Mouse (Mus musculus) small intestine, adult 2 months (tissue): Measurements from ENCODE around the gene Plekho1. TPM values are rescaled to one million over a fixed set of nuclear protein-coding genes. Genes with fewer than 3 reads are reported as not detected.

ENCODE experiments used
- H3K27ac ChIP-seq: fragments of 200-500 bp; 2 replicates; pipeline ENCODE4 v1.5.1; 2012; ENCODE audit warnings: low read depth, low read length, control low read depth, inconsistent platforms; ENCODE audit not compliant: insufficient read depth
- H3K27me3 ChIP-seq: fragments of 200-500 bp; 2 replicates; pipeline ENCODE4 v1.6.1; 2012; ENCODE audit warnings: mild to moderate bottlenecking, moderate library complexity, low read length, inconsistent platforms; ENCODE audit not compliant: control insufficient read depth, insufficient read depth
- H3K36me3 ChIP-seq: fragments of 200-500 bp; 2 replicates; pipeline ENCODE4 v1.6.1; 2012; ENCODE audit warnings: mild to moderate bottlenecking, low read length, control low read depth, inconsistent platforms; ENCODE audit not compliant: control insufficient read depth, insufficient read depth
- H3K4me1 ChIP-seq: fragments of 200-500 bp; 2 replicates; pipeline ENCODE4 v1.6.1; 2012; ENCODE audit warnings: low read length, inconsistent platforms, mixed read lengths; ENCODE audit not compliant: control insufficient read depth, insufficient read depth, insufficient read length
- H3K4me3 ChIP-seq: fragments of 200-500 bp; 2 replicates; pipeline ENCODE4 v1.5.1; 2012; ENCODE audit warnings: low read depth, mild to moderate bottlenecking, control low read depth, inconsistent platforms, low read length, moderate library complexity
- CTCF ChIP-seq: fragments of 200-500 bp; IDR thresholded peaks from 2 replicates; pipeline ENCODE4 v1.5.1; 2012; ENCODE audit warnings: low read depth, mild to moderate bottlenecking, control low read depth, inconsistent platforms, low read length, moderate library complexity, mixed read lengths; ENCODE audit not compliant: insufficient replicate concordance, insufficient read length; ENCODE audit errors: extremely low read depth
- POLR2A ChIP-seq: fragments of 200-500 bp; IDR thresholded peaks from 2 replicates; pipeline ENCODE4 v1.6.1; 2012; ENCODE audit warnings: low read depth, mild to moderate bottlenecking, control low read depth, inconsistent platforms, low read length, moderate library complexity
- WGBS: fragments of 180-500 bp; shearing (Covaris S2); methylation state at CpG from one replicate; pipeline ENCODE4 v1.1.7; 2018; 5-methylcytosine and 5-hydroxymethylcytosine counted together
- polyA plus RNA-seq: library from polyadenylated mRNA; depleted of rRNA; stranded (reverse); fragments of >200 nt; gene quantifications from 2 replicates; pipeline ENCODE4 v1.2.3, GENCODE M21; 2012

Gene Plekho1
- polyA plus RNA-seq, 1 experiment = 31.3 TPM

GRCm38 (mm10) chr3:96008463-96008862 lies 12.7 kb upstream of the Plekho1 start:
- TF ChIP-seq POLR2A = no peak
- no peak for TF ChIP-seq CTCF
- 84% methylated on average over 6 of the region's 6 CpGs for WGBS
- H3K27ac ChIP-seq = no peak overlapping the region

GRCm38 (mm10) chr3:96001560-96001959 lies 5.8 kb upstream of the Plekho1 start:
- no peaks in the 10 kb centered on the region for H3K4me1 ChIP-seq
- H3K4me3 ChIP-seq = no peak overlapping the region
- no peaks in the 10 kb centered on the region for H3K36me3 ChIP-seq
- TF ChIP-seq CTCF (no peak), POLR2A (no peak)
- WGBS = 95% methylated on average over 1 of the region's 1 CpGs
- H3K27me3 ChIP-seq = no peaks in the 10 kb centered on the region
- H3K27ac ChIP-seq = no peak overlapping the region

More at GRCm38 (mm10) chr3:96008463-96008862, 12.7 kb upstream of the Plekho1 start:
- no peaks in the 10 kb centered on the region for H3K36me3 ChIP-seq
- no peaks in the 10 kb centered on the region for H3K27me3 ChIP-seq
- H3K4me3 ChIP-seq = no peak overlapping the region
- H3K4me1 ChIP-seq = no peaks in the 10 kb centered on the region

- H3K36me3 ChIP-seq = no peaks in the 10 kb centered on the region
- no peaks in the 10 kb centered on the region for H3K4me1 ChIP-seq
- H3K4me3 ChIP-seq = no peak overlapping the region
- TF ChIP-seq CTCF = no peak
- TF ChIP-seq POLR2A = no peak
- no peaks in the 10 kb centered on the region; the same call in 1 of the 2 replicates for H3K27me3 ChIP-seq
- WGBS = 73% methylated on average over 9 of the region's 9 CpGs
- H3K27ac ChIP-seq = no peak overlapping the region
These were observed 5.2 kb upstream of the Plekho1 start for GRCm38 (mm10) chr3:96000921-96001501.

- TF ChIP-seq CTCF = no peak
- TF ChIP-seq POLR2A = no peak
- H3K27me3 ChIP-seq = peaks cover 8% of the 10 kb centered on the region
- 79% methylated on average over 14 of the region's 14 CpGs for WGBS
- no peak overlapping the region for H3K27ac ChIP-seq
- no peaks in the 10 kb centered on the region for H3K4me1 ChIP-seq
- H3K36me3 ChIP-seq = no peaks in the 10 kb centered on the region
- no peak overlapping the region for H3K4me3 ChIP-seq
These were observed 4.4 kb upstream of the Plekho1 start for GRCm38 (mm10) chr3:96000080-96000632.

- WGBS = 84% methylated on average over 12 of the region's 12 CpGs
- TF ChIP-seq POLR2A (no peak), CTCF (no peak)
- no peaks in the 10 kb centered on the region for H3K4me1 ChIP-seq
- H3K4me3 ChIP-seq = no peak overlapping the region
- no peak overlapping the region for H3K27ac ChIP-seq
- no peaks in the 10 kb centered on the region for H3K36me3 ChIP-seq
- H3K27me3 ChIP-seq = peaks cover 13% of the 10 kb centered on the region
These were observed 3.7 kb upstream of the Plekho1 start for GRCm38 (mm10) chr3:95999308-96000079.

- H3K36me3 ChIP-seq = no peaks in the 10 kb centered on the region
- H3K4me1 ChIP-seq = no peaks in the 10 kb centered on the region
- H3K27me3 ChIP-seq = peaks cover 13% of the 10 kb centered on the region
- H3K4me3 ChIP-seq = no peak overlapping the region
- peak overlapping the region; percentile 52; the same call in 1 of the 2 replicates for H3K27ac ChIP-seq
- WGBS = 53% methylated on average over 9 of the region's 9 CpGs
- TF ChIP-seq POLR2A (no peak), CTCF (no peak)
These were observed 1.5 kb upstream of the Plekho1 start for GRCm38 (mm10) chr3:95997203-95997721.

GRCm38 (mm10) chr3:95996451-95997073 lies 761 bp upstream of the Plekho1 start:
- WGBS = 29% methylated on average over 6 of the region's 6 CpGs
- peak overlapping the region; percentile 52 for H3K27ac ChIP-seq

More at GRCm38 (mm10) chr3:95996451-95997073, 761 bp upstream of the Plekho1 start:
- H3K36me3 ChIP-seq = peaks cover 2% of the 10 kb centered on the region; the same call in 1 of the 2 replicates
- peak overlapping the region; percentile 63 for H3K4me3 ChIP-seq
- no peak for TF ChIP-seq POLR2A
- TF ChIP-seq CTCF = no peak
- no peaks in the 10 kb centered on the region for H3K4me1 ChIP-seq
- peaks cover 13% of the 10 kb centered on the region for H3K27me3 ChIP-seq
